Mouse (Mus musculus) forebrain, embryonic 11.5 days (tissue): ENCODE results near the gene Rassf1. TPM values are rescaled to one million over a fixed set of nuclear protein-coding genes. Genes with fewer than 3 reads are reported as not detected.

Source experiments
- ATAC-seq: fragments of 200-750 bp; cut with Nextera tagmentation; replicated peaks from 2 replicates; pipeline ENCODE4 v1.8.0; 2017; ENCODE audit warnings: moderate TSS enrichment; ENCODE audit not compliant: low FRiP score
- DNase-seq: peaks from one replicate; pipeline ENCODE4 v3.0.0-alpha.2; 2017; ENCODE audit warnings: low spot score
- H3K27ac ChIP-seq: fragments of 300-500 bp; sonication (generic); 2 replicates; pipeline ENCODE4 v1.5.1; 2014; ENCODE audit warnings: low read depth, low read length
- H3K27me3 ChIP-seq: fragments of 300-500 bp; sonication (generic); 2 replicates; pipeline ENCODE4 v1.6.1; 2014; ENCODE audit warnings: mild to moderate bottlenecking, low read length, mixed read lengths; ENCODE audit not compliant: control insufficient read depth, insufficient read depth
- H3K36me3 ChIP-seq: fragments of 300-500 bp; sonication (generic); 2 replicates; pipeline ENCODE4 v1.6.1; 2014; ENCODE audit warnings: mild to moderate bottlenecking, low read length, moderate library complexity, mixed read lengths; ENCODE audit not compliant: control insufficient read depth, insufficient read depth
- H3K4me1 ChIP-seq: fragments of 300-500 bp; sonication (generic); replicated peaks from 2 replicates; pipeline ENCODE4 v1.6.1; 2014; ENCODE audit warnings: low read length, mixed read lengths; ENCODE audit not compliant: control insufficient read depth, insufficient read depth
- H3K4me2 ChIP-seq: fragments of 300-500 bp; sonication (generic); 2 replicates; pipeline ENCODE4 v1.6.1; 2014; ENCODE audit warnings: low read depth, mild to moderate bottlenecking, low read length, moderate library complexity, mixed read lengths; ENCODE audit not compliant: severe bottlenecking
- H3K4me3 ChIP-seq: fragments of 300-500 bp; sonication (generic); 2 replicates; pipeline ENCODE4 v1.5.1; 2014; ENCODE audit warnings: low read depth, low read length
- H3K9ac ChIP-seq: fragments of 300-500 bp; sonication (generic); 2 replicates; pipeline ENCODE4 v1.6.1; 2014; ENCODE audit warnings: low read length
- H3K9me3 ChIP-seq: fragments of 300-500 bp; sonication (generic); 2 replicates; pipeline ENCODE4 v1.6.1; 2016; ENCODE audit warnings: low read length, mixed read lengths; ENCODE audit not compliant: control insufficient read depth
- WGBS: fragments of 180-500 bp; shearing (Covaris S2); extraction: QIAGEN DNeasy Blood & Tissue Kit; methylation state at CpG from one replicate; pipeline ENCODE4 v1.1.7; 2014; 5-methylcytosine and 5-hydroxymethylcytosine counted together
- polyA plus RNA-seq: library from polyadenylated mRNA; unstranded; fragments of >200 nt; fragmentation: Nextera tagmentation; extraction: Ambion mirVana; gene quantifications from 2 replicates; pipeline ENCODE4 v1.2.1, GENCODE M21; 2014

Rassf1 gene
- polyA plus RNA-seq, 1 experiment from 2014 or later: 48.2 TPM

DNA sequence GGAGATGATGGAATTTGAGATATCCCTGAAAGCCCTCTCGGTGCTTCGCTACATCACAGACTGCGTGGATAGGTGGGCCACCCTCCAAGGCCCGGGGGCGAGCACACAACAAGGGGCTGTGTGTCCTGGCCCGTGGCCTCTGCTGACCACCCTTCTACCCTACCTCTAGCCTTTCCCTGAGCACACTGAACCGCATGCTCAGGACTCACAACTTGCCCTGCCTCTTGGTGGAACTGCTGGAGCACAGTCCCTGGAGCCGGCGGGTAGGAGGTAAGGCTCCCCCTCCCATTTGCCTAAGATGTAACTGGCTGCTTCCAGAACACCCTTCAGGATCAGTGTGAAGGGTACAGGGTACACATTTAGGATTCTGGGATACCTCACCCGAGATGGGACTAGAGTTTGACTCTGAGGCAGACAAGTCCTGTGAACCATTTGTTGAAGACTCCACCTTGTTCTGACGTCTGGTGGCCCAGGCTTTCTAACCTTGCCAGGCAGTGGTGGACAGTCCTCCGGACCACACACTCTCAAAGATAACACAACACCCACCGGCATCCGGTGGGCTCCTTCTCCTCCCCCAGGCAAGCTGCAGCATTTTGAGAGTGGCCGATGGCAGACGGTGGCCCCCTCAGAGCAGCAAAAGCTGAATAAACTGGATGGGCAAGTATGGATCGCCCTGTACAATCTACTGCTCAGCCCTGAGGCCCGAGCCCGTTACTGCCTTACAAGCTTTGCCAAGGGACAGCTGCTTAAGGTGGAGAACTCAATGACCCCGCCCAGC, 1.9 kb upstream of the Rassf1 start:
- Histone ChIP-seq H3K4me2 (no peak overlapping the region), H3K36me3 (no peaks in the 10 kb centered on the region), H3K9me3 (no peaks in the 10 kb centered on the region), H3K4me3 (no peak overlapping the region), H3K9ac (no peak overlapping the region), H3K27me3 (peaks cover 14% of the 10 kb centered on the region), H3K27ac (no peak overlapping the region), H3K4me1 (peaks cover 29% of the 10 kb centered on the region)
- WGBS: 88% methylated on average over 20 of the region's 20 CpGs
- DNase-seq (no peak), ATAC-seq (no peak)

DNA sequence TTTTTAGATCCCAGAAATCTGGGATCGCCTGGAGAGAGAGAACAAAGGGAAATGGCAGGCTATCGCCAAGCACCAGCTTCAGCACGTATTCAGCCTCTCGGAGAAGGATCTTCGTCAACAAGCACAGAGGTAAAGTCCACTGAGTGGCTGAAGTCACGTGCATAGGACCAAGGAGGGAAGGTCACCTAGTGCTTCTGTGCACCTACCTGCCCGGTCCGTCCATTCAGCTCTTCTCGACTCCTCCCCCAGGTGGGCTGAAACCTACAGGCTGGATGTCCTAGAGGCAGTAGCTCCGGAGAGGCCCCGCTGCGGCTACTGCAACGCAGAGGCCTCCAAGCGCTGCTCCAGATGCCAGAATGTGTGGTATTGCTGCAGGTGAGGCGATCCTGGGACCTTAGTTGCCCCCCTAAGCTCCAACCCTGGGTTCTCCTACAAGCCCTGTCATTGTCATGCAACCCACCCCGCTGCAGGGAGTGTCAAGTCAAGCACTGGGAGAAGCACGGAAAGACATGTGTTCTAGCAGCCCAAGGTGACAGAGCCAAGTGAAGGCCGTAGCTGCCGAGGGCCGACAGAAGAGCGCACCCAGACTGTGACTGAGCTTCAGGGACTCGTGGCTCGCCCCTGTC, 751 bp upstream of the Rassf1 start:
- 23% methylated on average over 23 of the region's 23 CpGs for WGBS
- peak overlapping the region; percentile 77 for H3K9ac ChIP-seq
- DNase-seq: no peak

DNA sequence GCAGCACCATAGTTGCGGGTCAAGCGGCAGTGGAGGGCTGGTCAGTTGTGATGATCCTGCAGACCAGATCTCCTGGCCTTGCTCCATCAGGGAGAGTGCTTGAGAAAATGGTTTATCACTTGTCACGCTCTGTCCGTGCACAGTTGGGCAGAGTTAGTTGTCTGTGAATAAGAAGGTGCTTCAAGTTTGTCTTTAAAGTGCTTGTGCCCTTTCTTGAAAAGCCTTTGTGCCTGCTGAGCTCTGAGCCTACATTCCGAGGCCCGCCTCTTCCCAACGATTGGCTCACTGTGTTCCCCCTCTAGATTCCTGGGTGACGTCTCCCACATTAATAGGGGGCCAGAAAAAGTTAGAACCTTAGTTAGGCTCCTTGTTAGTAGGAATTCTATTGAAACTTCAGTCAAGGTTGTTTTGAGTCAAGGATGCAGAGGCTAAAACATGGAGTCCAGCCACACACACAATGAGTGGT, 568 bp downstream of the Rassf1 start:
- H3K9me3 ChIP-seq: no peaks in the 10 kb centered on the region
- H3K9ac ChIP-seq: peak overlapping the region; percentile 77
- H3K4me2 ChIP-seq: peak overlapping the region; percentile 84
- H3K4me1 ChIP-seq: peaks cover 36% of the 10 kb centered on the region
- peak overlapping the region; percentile 36 for H3K4me3 ChIP-seq
- no peaks in the 10 kb centered on the region for H3K36me3 ChIP-seq
- H3K27ac ChIP-seq: no peak overlapping the region
- peaks cover 14% of the 10 kb centered on the region for H3K27me3 ChIP-seq
- WGBS: 3% methylated on average over 8 of the region's 8 CpGs
- ATAC-seq (no peak), DNase-seq (no peak)

More for the DNA sequence above, 751 bp upstream of the Rassf1 start:
- Histone ChIP-seq H3K27ac (no peak overlapping the region), H3K36me3 (no peaks in the 10 kb centered on the region), H3K27me3 (peaks cover 14% of the 10 kb centered on the region), H3K4me1 (peaks cover 31% of the 10 kb centered on the region), H3K9me3 (no peaks in the 10 kb centered on the region), H3K4me2 (peak overlapping the region; percentile 84), H3K4me3 (peak overlapping the region; percentile 36)
- ATAC-seq: no peak

DNA sequence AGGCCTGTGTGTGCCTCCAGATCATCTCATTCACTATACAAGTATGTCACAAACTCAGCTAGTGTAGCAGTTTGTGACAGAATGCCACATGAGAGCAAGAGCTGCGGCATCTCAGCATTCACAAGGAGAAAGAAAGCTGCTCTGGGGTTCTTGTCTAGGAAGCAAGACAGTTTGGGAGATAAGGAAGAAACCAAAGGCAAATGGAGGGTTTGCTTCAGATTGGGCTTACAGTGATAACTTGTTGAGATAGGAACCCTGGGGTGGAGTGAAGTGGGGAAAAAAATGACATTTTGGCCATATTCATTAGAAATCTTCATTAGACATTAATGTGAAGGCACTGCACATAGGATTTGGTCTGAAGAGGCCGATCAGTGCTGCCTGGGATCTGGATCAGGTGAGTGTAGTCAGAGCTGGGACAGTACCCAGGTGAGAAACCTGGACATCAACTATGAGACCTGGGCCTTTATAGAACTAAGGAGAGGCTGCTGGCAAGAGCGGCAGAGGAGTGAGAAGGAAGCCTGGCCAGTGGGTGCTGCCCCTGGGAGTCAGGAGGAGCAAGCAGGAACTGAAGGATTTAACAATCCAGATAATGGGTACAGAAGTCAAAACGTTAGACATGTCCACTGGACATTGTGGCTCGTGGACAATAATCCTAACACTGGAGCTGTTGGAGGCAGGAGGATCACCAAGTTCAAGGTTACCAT, 1.5 kb downstream of the Rassf1 start:
- H3K4me2 ChIP-seq: peak overlapping the region; percentile 1; the same call in 1 of the 2 replicates
- no peak overlapping the region for H3K4me3 ChIP-seq
- H3K27me3 ChIP-seq: peaks cover 14% of the 10 kb centered on the region
- H3K4me1 ChIP-seq: peaks cover 29% of the 10 kb centered on the region
- H3K9me3 ChIP-seq: no peaks in the 10 kb centered on the region
- ATAC-seq (no peak), DNase-seq (no peak)
- 74% methylated on average over 5 of the region's 5 CpGs for WGBS
- no peak overlapping the region for H3K27ac ChIP-seq
- H3K9ac ChIP-seq: no peak overlapping the region
- no peaks in the 10 kb centered on the region; the same call in 1 of the 2 replicates for H3K36me3 ChIP-seq

DNA sequence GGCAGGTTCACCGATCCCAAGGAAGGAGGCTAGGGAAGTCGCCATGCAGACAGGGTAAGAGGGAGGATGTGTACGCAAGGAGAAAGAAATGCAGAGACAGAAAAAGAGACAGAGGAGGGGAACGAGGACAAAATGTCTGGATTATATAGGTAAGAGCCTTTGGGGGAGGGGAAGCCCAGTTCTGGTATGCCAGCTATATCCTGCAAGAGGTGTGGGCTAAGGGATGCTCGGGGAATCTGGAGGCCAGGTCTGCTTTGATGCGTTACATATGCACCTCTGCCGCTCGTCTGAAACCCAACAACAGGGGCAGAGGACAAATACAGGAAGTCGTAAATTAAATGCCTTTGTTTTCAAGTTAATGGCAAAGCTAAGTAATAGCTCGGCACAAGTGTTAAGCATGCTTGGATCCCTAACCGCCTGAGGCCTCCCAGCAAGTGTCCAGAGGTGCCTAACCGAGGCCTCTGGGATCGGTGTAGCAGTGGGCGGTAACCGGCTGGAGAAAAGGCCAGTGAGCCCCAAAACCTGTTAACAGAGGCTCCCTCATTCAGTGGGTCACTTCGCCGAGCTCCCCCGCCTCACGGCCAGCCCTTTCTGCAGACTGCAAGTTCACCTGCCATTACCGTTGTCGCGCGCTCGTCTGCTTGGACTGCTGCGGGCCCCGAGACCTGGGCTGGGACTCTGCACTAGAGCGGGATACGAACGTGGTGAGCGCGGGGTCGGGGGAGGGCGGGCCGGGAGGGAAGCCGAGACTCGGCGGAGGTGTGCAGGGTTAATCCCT, 2.4 kb downstream of the Rassf1 start:
- peak overlapping the region; percentile 89 for H3K4me2 ChIP-seq
- peak overlapping the region; percentile 71 for H3K9ac ChIP-seq
- WGBS: 5% methylated on average over 37 of the region's 37 CpGs
- ATAC-seq (peak; percentile 6), DNase-seq (no peak)
- H3K4me3 ChIP-seq: peak overlapping the region; percentile 67
- no peaks in the 10 kb centered on the region for H3K9me3 ChIP-seq
- peaks cover 29% of the 10 kb centered on the region for H3K4me1 ChIP-seq
- H3K27me3 ChIP-seq: peaks cover 14% of the 10 kb centered on the region
- peak overlapping the region; percentile 71 for H3K27ac ChIP-seq
- peaks cover under 1% of the 10 kb centered on the region; the same call in 1 of the 2 replicates for H3K36me3 ChIP-seq

DNA sequence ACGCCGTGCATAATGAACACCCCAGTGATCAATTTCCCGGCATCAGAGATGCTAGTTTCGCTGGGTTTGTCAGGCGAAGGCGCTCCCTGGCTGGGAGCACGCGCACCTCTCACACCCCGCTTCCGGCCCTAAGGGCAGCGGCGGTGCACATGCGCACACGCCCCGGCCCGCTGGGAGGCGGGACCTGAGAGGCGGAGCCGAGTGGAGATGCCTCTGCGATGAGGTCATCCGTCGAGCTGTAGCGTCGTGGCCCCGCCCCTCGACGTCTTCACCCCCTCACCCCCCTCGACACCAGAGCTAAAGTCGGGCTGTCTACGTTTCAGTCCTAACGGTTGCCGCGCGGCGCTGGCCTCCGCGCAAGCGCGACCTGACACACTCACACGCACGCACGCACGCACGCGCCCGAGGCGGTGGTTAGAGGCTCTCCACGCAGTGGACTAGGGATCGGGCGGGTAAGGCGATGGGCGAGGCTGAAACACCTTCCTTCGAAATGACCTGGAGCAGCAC, 3.0 kb downstream of the Rassf1 start:
- ATAC-seq (peak; percentile 92), DNase-seq (peak; percentile 99)
- under 1% methylated on average over 53 of the region's 53 CpGs for WGBS
- H3K4me3 ChIP-seq: peak overlapping the region; percentile 67
- H3K27ac ChIP-seq: peak overlapping the region; percentile 78
- peaks cover 29% of the 10 kb centered on the region for H3K4me1 ChIP-seq
- H3K36me3 ChIP-seq: peaks cover 7% of the 10 kb centered on the region; the same call in 1 of the 2 replicates
- H3K9ac ChIP-seq: peak overlapping the region; percentile 86
- H3K27me3 ChIP-seq: peaks cover 14% of the 10 kb centered on the region
- no peaks in the 10 kb centered on the region for H3K9me3 ChIP-seq
- peak overlapping the region; percentile 89 for H3K4me2 ChIP-seq

DNA sequence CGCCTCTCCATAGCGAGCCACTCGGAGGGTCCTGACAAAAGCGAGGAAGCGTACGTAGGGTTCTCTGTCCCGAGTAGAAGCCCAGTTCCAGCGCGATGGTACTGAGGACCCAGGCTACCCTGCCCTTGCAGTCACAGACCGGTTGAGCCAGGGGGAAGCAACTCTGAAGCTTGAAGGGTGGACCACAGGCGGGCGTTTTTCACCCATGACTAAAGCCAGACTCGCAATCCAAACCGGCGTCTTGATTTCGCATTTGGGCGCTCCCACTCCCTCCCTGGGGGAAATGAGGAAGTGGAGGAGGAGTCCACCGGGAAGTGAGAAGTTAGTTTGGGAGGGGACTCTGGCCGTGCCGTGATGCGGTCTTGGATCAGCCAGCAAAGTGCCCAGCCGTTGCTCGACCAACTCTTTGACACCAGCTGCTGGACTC, 3.7 kb downstream of the Rassf1 start:
- no peak for DNase-seq

More for the DNA sequence above, 3.7 kb downstream of the Rassf1 start:
- ATAC-seq: peak; percentile 19
- H3K36me3 ChIP-seq: peaks cover 13% of the 10 kb centered on the region; the same call in 1 of the 2 replicates
- H3K27ac ChIP-seq: peak overlapping the region; percentile 78
- peaks cover 12% of the 10 kb centered on the region for H3K27me3 ChIP-seq
- peak overlapping the region; percentile 86 for H3K9ac ChIP-seq
- H3K4me1 ChIP-seq: peaks cover 29% of the 10 kb centered on the region
- no peaks in the 10 kb centered on the region for H3K9me3 ChIP-seq
- H3K4me3 ChIP-seq: peak overlapping the region; percentile 67
- WGBS: under 1% methylated on average over 21 of the region's 23 CpGs
- H3K4me2 ChIP-seq: peak overlapping the region; percentile 78
